Mouse (Mus musculus): ENCODE data around the gene Ccdc141.

DNA sequence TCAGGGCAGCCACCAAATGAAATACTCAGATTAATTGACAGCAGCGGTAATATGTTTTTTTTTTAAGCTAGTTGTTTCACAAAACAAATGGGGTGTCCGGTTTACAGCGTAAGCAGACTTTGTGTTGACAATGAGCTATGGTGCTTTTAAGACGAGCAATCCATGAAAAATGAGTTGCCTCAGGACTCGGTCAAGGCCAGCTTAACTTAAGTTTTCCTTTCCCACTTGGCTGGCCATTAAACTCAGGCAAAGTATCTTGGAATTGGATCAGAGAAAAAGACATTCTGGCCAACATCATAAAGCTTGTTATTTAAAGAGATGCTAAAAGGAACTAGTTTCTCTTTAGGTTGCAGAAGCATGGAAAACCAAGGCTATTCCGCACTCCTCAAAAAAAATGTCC lies 26.9 kb downstream of the Ccdc141 start:
- TF ChIP-seq POLR2A (IDR thresholded peaks at IDR 0.05; ENCODE audit: low read depth, low read length) (no peak), CTCF (IDR thresholded peaks at IDR 0.05; ENCODE audit: borderline replicate concordance, insufficient read depth, low read length) (no peak)
